Mouse (Mus musculus) thymus, adult 2 months (tissue): ENCODE results near the gene Hoxc9. TPM values are rescaled to one million over a fixed set of nuclear protein-coding genes. Genes with fewer than 3 reads are reported as not detected.

Experiments used
- DNase-seq: peaks from one replicate; pipeline ENCODE4 v3.0.0; 2021
- H3K27ac ChIP-seq: fragments of 200-500 bp; 2 replicates; pipeline ENCODE4 v1.5.1; 2012; ENCODE audit warnings: low read length, control low read depth; ENCODE audit not compliant: control insufficient read depth, insufficient read depth
- H3K27me3 ChIP-seq: fragments of 200-500 bp; 2 replicates; pipeline ENCODE4 v1.6.1; 2012; ENCODE audit warnings: mild to moderate bottlenecking, low read length, moderate library complexity, mixed read lengths; ENCODE audit not compliant: control insufficient read depth, insufficient read depth
- H3K36me3 ChIP-seq: fragments of 200-500 bp; 2 replicates; pipeline ENCODE4 v1.6.1; 2012; ENCODE audit warnings: mild to moderate bottlenecking, low read length, moderate library complexity; ENCODE audit not compliant: control insufficient read depth, insufficient read depth
- H3K4me1 ChIP-seq: fragments of 200-500 bp; replicated peaks from 2 replicates; pipeline ENCODE4 v1.6.1; 2012; ENCODE audit warnings: low read length; ENCODE audit not compliant: control insufficient read depth, insufficient read depth
- H3K4me3 ChIP-seq: fragments of 200-500 bp; 2 replicates; pipeline ENCODE4 v1.5.1; 2012; ENCODE audit warnings: mild to moderate bottlenecking, low read length, control low read depth, moderate library complexity; ENCODE audit not compliant: control insufficient read depth, insufficient read depth
- CTCF ChIP-seq: fragments of 200-500 bp; IDR thresholded peaks from 2 replicates; pipeline ENCODE4 v1.5.1; 2012; ENCODE audit warnings: mild to moderate bottlenecking, control low read depth, low read length, moderate library complexity, borderline replicate concordance; ENCODE audit not compliant: control insufficient read depth, poor library complexity, insufficient read depth; ENCODE audit errors: extremely low read depth
- POLR2A ChIP-seq: fragments of 200-500 bp; IDR thresholded peaks from 2 replicates; pipeline ENCODE4 v1.6.1; 2012; ENCODE audit warnings: mild to moderate bottlenecking, low read length, control low read depth, moderate library complexity; ENCODE audit not compliant: control insufficient read depth, poor library complexity, insufficient read depth; ENCODE audit errors: extremely low read depth
- WGBS: fragments of 180-500 bp; shearing (Covaris S2); methylation state at CpG from one replicate; pipeline ENCODE4 v1.1.7; 2018; 5-methylcytosine and 5-hydroxymethylcytosine counted together
- polyA plus RNA-seq: library from polyadenylated mRNA; depleted of rRNA; stranded (reverse); fragments of >200 nt; gene quantifications from 2 replicates; pipeline ENCODE4 v1.2.3, GENCODE M21; 2012; rRNA removed

Hoxc9 gene
- polyA plus RNA-seq, result 0.05 and 0.14 TPM in 2 replicates

- H3K27me3 ChIP-seq, result peaks cover 32% of the 10 kb centered on the region
- H3K36me3 ChIP-seq, result no peaks in the 10 kb centered on the region
- H3K4me3 ChIP-seq, result peak within 1 kb of the TSS; percentile 15; the same call in 1 of the 2 replicates
- no peak within 1 kb of the TSS for H3K27ac ChIP-seq
- TF ChIP-seq CTCF (no peak), POLR2A (no peak)
- DNase-seq, result no peak
- 2% methylated on average over 20 of the region's 20 CpGs for WGBS
- no peaks in the 10 kb centered on the region for H3K4me1 ChIP-seq
These were observed at the start of gene Hoxc9 for GRCm38 (mm10) chr15:102976171-102976570. TSS of gene Hoxc9 (plus strand) at chr15:102976439.

GRCm38 (mm10) chr15:102927032-102927645 lies 49.1 kb upstream of the Hoxc9 start:
- 6% methylated on average over 40 of the region's 40 CpGs for WGBS
- no peak for TF ChIP-seq POLR2A
- no peak for TF ChIP-seq CTCF
- no peaks in the 10 kb centered on the region for H3K36me3 ChIP-seq
- no peaks in the 10 kb centered on the region for H3K4me1 ChIP-seq
- no peak overlapping the region for H3K4me3 ChIP-seq
- no peak for DNase-seq
- no peak overlapping the region for H3K27ac ChIP-seq
- peaks cover 7% of the 10 kb centered on the region for H3K27me3 ChIP-seq

- H3K4me3 ChIP-seq, result no peak overlapping the region
- no peak overlapping the region for H3K27ac ChIP-seq
- TF ChIP-seq POLR2A, result no peak
- no peak for TF ChIP-seq CTCF
- no peaks in the 10 kb centered on the region for H3K4me1 ChIP-seq
- DNase-seq, result no peak
- no peaks in the 10 kb centered on the region for H3K36me3 ChIP-seq
- peaks cover 17% of the 10 kb centered on the region for H3K27me3 ChIP-seq
- WGBS, result 8% methylated on average over 23 of the region's 23 CpGs
These were observed 44.4 kb upstream of the Hoxc9 start for GRCm38 (mm10) chr15:102931706-102932358.

GRCm38 (mm10) chr15:102934438-102934837 lies 41.8 kb upstream of the Hoxc9 start:
- no peak for DNase-seq
- 11% methylated on average over 12 of the region's 12 CpGs for WGBS
- TF ChIP-seq POLR2A, result no peak
- no peak for TF ChIP-seq CTCF

GRCm38 (mm10) chr15:102934897-102935296 lies 41.3 kb upstream of the Hoxc9 start:
- TF ChIP-seq CTCF, result no peak
- TF ChIP-seq POLR2A, result no peak

More at GRCm38 (mm10) chr15:102934438-102934837, 41.8 kb upstream of the Hoxc9 start:
- peaks cover 32% of the 10 kb centered on the region for H3K27me3 ChIP-seq
- no peaks in the 10 kb centered on the region for H3K4me1 ChIP-seq
- H3K36me3 ChIP-seq, result no peaks in the 10 kb centered on the region
- no peak overlapping the region for H3K4me3 ChIP-seq
- no peak overlapping the region for H3K27ac ChIP-seq

GRCm38 (mm10) chr15:102936279-102936972 lies 39.8 kb upstream of the Hoxc9 start, which contains the start of gene Hoxc12:
TSS of gene Hoxc12 (plus strand) at chr15:102936757.
- no peak within 1 kb of the TSS for H3K4me3 ChIP-seq
- H3K36me3 ChIP-seq, result no peaks in the 10 kb centered on the region
- no peak within 1 kb of the TSS for H3K27ac ChIP-seq
- DNase-seq, result no peak
- peaks cover 39% of the 10 kb centered on the region for H3K27me3 ChIP-seq
- WGBS, result 9% methylated on average over 31 of the region's 31 CpGs
- TF ChIP-seq CTCF (no peak), POLR2A (no peak)
- no peaks in the 10 kb centered on the region for H3K4me1 ChIP-seq

More at GRCm38 (mm10) chr15:102934897-102935296, 41.3 kb upstream of the Hoxc9 start:
- Histone ChIP-seq H3K4me1 (no peaks in the 10 kb centered on the region), H3K27me3 (peaks cover 33% of the 10 kb centered on the region), H3K36me3 (no peaks in the 10 kb centered on the region), H3K4me3 (no peak overlapping the region), H3K27ac (no peak overlapping the region)
- DNase-seq, result no peak
- 6% methylated on average over 27 of the region's 27 CpGs for whole genome bisulfite sequencing
